Mouse (Mus musculus) olfactory bulb, adult 2 months (tissue): Measurements from ENCODE around the gene Tmc7.

Experiments
- CTCF ChIP-seq: fragments of 200-500 bp; IDR thresholded peaks from 2 replicates; pipeline ENCODE4 v1.5.1; 2012; ENCODE audit warnings: low read depth, mild to moderate bottlenecking, low read length, moderate library complexity; ENCODE audit not compliant: insufficient read depth
- POLR2A ChIP-seq: fragments of 200-500 bp; IDR thresholded peaks from 2 replicates; pipeline ENCODE4 v1.6.1; 2012; ENCODE audit warnings: mild to moderate bottlenecking, low read depth, low read length, moderate library complexity; ENCODE audit not compliant: insufficient read depth

GRCm38 (mm10) chr7:118534326-118534725 is 50.2 kb downstream of the Tmc7 start:
- TF ChIP-seq POLR2A (no peak), CTCF (no peak)
